Comparison of ENCODE assay signal across 13 mouse cellular contexts in the genomic region with DNA sequence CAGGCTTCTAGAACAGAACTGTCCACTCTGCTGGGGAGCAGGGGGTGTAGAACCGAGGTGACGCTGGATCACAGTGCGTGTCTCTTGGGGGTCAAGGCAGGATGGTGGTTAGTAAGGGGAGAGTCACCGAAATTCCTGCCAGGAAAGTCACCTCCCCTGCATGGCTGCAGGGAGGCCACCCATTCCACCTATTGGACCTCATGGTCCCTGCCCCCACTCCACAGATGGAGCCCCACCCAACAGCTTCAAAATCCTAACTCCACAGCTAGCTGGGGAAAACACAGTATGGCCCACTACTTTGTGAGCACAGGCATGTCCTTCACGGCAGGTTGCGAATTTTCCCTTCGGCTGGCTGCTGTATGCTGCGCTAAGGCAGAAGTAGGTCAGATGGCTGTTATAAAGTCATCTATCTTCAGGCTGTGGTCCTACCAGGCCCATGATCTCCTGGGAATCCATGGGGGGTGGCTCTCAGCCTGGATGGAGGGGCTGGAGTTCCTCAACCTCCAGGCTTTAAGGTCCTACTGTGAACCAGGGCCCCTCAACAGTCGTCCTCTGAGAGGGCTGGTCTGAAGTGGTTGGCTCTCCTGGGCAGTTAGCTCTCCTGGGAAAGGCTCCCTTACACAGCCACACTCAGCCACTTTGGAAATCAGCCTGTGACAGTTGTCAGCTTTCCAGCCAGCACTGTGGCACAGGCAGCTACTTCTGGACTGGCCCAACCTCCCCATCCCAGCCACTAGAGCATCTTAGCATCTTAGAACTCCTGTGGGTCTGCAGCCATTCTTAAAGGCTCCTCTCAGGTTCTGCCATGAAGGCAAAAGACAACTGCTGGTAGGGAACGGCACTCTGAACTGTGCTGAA.
A peak's percentile ranks its signal among the peaks of the same experiment; 100 is the strongest.
DNase-seq lines count a peak whose midpoint lies in the region; ATAC-seq and TF ChIP-seq lines count a peak whose summit lies in the region.
"Had no signal": no experiment of that assay in that cellular context is flagged by ENCODE, and none has a peak within 500 bp of the region (broad histone marks: within the 10 kb centered on the region; RNA-seq: fewer than 3 reads in every experiment).

No protein-coding gene starts in this region.

- no peaks in the 10 kb centered on the region for H3K36me3 ChIP-seq in lung, embryonic 16.5 days (ENCODE audit: control insufficient read depth, insufficient read depth, low read length)
- peaks cover 40% of the 10 kb centered on the region for H3K36me3 ChIP-seq in heart, adult 2 months (ENCODE audit: control insufficient read depth, insufficient read depth, low read length)
- H3K36me3 ChIP-seq in myocyte (ENCODE audit: control insufficient read depth, insufficient read depth) = peaks cover 38% of the 10 kb centered on the region
- H3K36me3 ChIP-seq: hindbrain, embryonic 15.5 days; midbrain, embryonic 12.5 days had no signal

- H3K4me2 ChIP-seq in lung, embryonic 16.5 days (ENCODE audit: low read depth, low read length) = no peak overlapping the region
- H3K4me2 ChIP-seq in myocyte (ENCODE audit: low read depth) = peak overlapping the region; percentile 92
- H3K4me2 ChIP-seq: hindbrain, embryonic 15.5 days; midbrain, embryonic 12.5 days had no signal

- H3K79me2 ChIP-seq in heart, adult 2 months (replicated peaks; ENCODE audit: control insufficient read depth, insufficient read depth, low read length) = no peaks in the 10 kb centered on the region; the same call in 1 of the 2 replicates
- H3K79me2 ChIP-seq in myocyte (ENCODE audit: control insufficient read depth, insufficient read depth) = peaks cover 71% of the 10 kb centered on the region

- H3ac ChIP-seq in myocyte (ENCODE audit: control insufficient read depth, insufficient read length) = no peak overlapping the region

- H3K27ac ChIP-seq in lung, embryonic 16.5 days (ENCODE audit: low read length) = peak overlapping the region; percentile 14; the same call in 1 of the 2 replicates
- H3K27ac ChIP-seq in heart, adult 2 months = peak overlapping the region; percentile 65
- H3K27ac ChIP-seq: hindbrain, embryonic 15.5 days; midbrain, embryonic 12.5 days had no signal

- intact Hi-C loops in heart, adult 2 months (cut with DNase I) = no loop called here

- DNase-seq in adrenal gland, adult 2 months = peak; percentile 73
- DNase-seq in adrenal gland, postnatal 4 days (ENCODE audit: low spot score in 2 of 2) = no peak
- no peak for DNase-seq in lung, postnatal 36 days
- DNase-seq in heart, adult 2 months = peak in 1 of 2 experiments; percentile 76
- no peak for DNase-seq in embryo, embryonic 10 days (ENCODE audit: low spot score)
- DNase-seq: kidney, postnatal 4 days; liver had no signal

- H3K9me3 ChIP-seq in lung, embryonic 16.5 days (ENCODE audit: control insufficient read depth, low read length) = no peaks in the 10 kb centered on the region
- H3K9me3 ChIP-seq: hindbrain, embryonic 15.5 days; midbrain, embryonic 12.5 days had no signal

- H3K4me3 ChIP-seq in lung, embryonic 16.5 days (ENCODE audit: low read length) = no peak overlapping the region
- H3K4me3 ChIP-seq in heart, adult 2 months = no peak overlapping the region
- H3K4me3 ChIP-seq in myocyte = no peak overlapping the region
- H3K4me3 ChIP-seq: hindbrain, embryonic 15.5 days; midbrain, embryonic 12.5 days had no signal

- no peak for TF ChIP-seq CTCF in heart, adult 2 months (IDR thresholded peaks at IDR 0.05)

- H3K4me1 ChIP-seq in lung, embryonic 16.5 days (replicated peaks; ENCODE audit: control insufficient read depth, insufficient read depth, low read length) = peaks cover 33% of the 10 kb centered on the region
- peaks cover 39% of the 10 kb centered on the region for H3K4me1 ChIP-seq in heart, adult 2 months (ENCODE audit: control insufficient read depth, insufficient read depth, low read length)

- no peak for TF ChIP-seq POLR2A in heart, adult 2 months (IDR thresholded peaks at IDR 0.05; ENCODE audit: insufficient read depth, low read depth, low read length)
- peak; percentile 32 for TF ChIP-seq POLR2A in myocyte (IDR thresholded peaks at IDR 0.05; ENCODE audit: insufficient read length, low read depth)

- H3K9ac ChIP-seq in lung, embryonic 16.5 days (ENCODE audit: low read length) = no peak overlapping the region; the same call in 1 of the 2 replicates
- 0 out of 2 replicates have a peak overlapping the region, but pooled peaks have one; percentile 6 for H3K9ac ChIP-seq in heart, adult 2 months (ENCODE audit: low read depth, low read length)
- H3K9ac ChIP-seq: hindbrain, embryonic 15.5 days; midbrain, embryonic 12.5 days had no signal

- no peaks in the 10 kb centered on the region for H3K27me3 ChIP-seq in lung, embryonic 16.5 days (ENCODE audit: control insufficient read depth, insufficient read depth, low read depth, low read length)
- no peaks in the 10 kb centered on the region for H3K27me3 ChIP-seq in heart, adult 2 months (ENCODE audit: control insufficient read depth, insufficient read depth, low read length)
- H3K27me3 ChIP-seq in myocyte (ENCODE audit: control insufficient read depth, insufficient read depth, insufficient read length) = no peaks in the 10 kb centered on the region
- H3K27me3 ChIP-seq: hindbrain, embryonic 15.5 days; midbrain, embryonic 12.5 days; Patski had no signal

- 70% methylated on average over 10 of the region's 10 CpGs for WGBS in lung, embryonic 16.5 days
- 62% methylated on average over 10 of the region's 10 CpGs for WGBS in heart, adult 2 months

- no peak for ATAC-seq in lung, embryonic 16.5 days (ENCODE audit: low read depth)
- ATAC-seq in monocyte, adult 5-6 weeks (replicated peaks; ENCODE audit: insufficient number of reproducible peaks, low FRiP score, low TSS enrichment, poor library complexity, severe bottlenecking) = no peak

- 0 out of 2 replicates have a peak, but pooled peaks have one; percentile 25 for TF ChIP-seq EP300 in heart, adult 2 months (IDR thresholded peaks at IDR 0.05; ENCODE audit: insufficient read depth, low read depth, low read length)

TF ChIP-seq in myocyte, 11 proteins besides CTCF, POLR2A, EP300 and RAD21:
- TF ChIP-seq USF1 (IDR thresholded peaks at IDR 0.05; ENCODE audit: low read depth) (no peak), MYOD1 (IDR thresholded peaks at IDR 0.05; ENCODE audit: control insufficient read depth in 1 of 3, insufficient read length in 2 of 3, low read depth in 2 of 3) (peak in 1 of 3 experiments; percentile 28)
